Mouse (Mus musculus): ENCODE results near the gene Ccr5. TPM values are rescaled to one million over a fixed set of nuclear protein-coding genes. Genes with fewer than 3 reads are reported as not detected.
"Not testable (repeated sequence)": the region's sequence is repeated elsewhere in the genome, so short reads cannot be mapped to it uniquely, and the experiment has no call there.

Ccr5 gene
- 0.74 and 1.1 TPM in 2 replicates for polyA plus RNA-seq (2015; fragmentation: Nextera tagmentation; extraction: Ambion mirVana)

- no peak for ATAC-seq
- no peak within 1 kb of the TSS for H3K9ac ChIP-seq (ENCODE audit: low read depth, low read length)
- WGBS: 78% methylated on average over 3 of the region's 3 CpGs
Observed at GRCm38 (mm10) chr9:124121387-124122184, at the start of gene Ccr5. TSS of gene Ccr5 (plus strand) at chr9:124121543.

GRCm38 (mm10) chr9:124079803-124080202 lies 41.5 kb upstream of the Ccr5 start:
- no peaks in the 10 kb centered on the region for H3K4me1 ChIP-seq (replicated peaks; ENCODE audit: control insufficient read depth, insufficient read depth, low read length)
- no peaks in the 10 kb centered on the region for H3K36me3 ChIP-seq (ENCODE audit: control insufficient read depth, insufficient read depth)
- no peak overlapping the region for H3K4me2 ChIP-seq (replicated peaks; ENCODE audit: low read depth)
- no peak overlapping the region for H3K27ac ChIP-seq (ENCODE audit: low read depth, low read length)
- 53% methylated on average over 4 of the region's 4 CpGs for WGBS
- H3K4me3 ChIP-seq (ENCODE audit: low read depth, low read length): no peak overlapping the region
- ATAC-seq: no peak
- H3K27me3 ChIP-seq (replicated peaks; ENCODE audit: control insufficient read depth, insufficient read depth, low read length): no peaks in the 10 kb centered on the region
- no peak for TF ChIP-seq CTCF (IDR thresholded peaks at IDR 0.05; ENCODE audit: low read depth)
- no peak overlapping the region for H3K9ac ChIP-seq (ENCODE audit: low read depth, low read length)
- no peaks in the 10 kb centered on the region for H3K9me3 ChIP-seq (ENCODE audit: control insufficient read depth)

More at GRCm38 (mm10) chr9:124121387-124122184, at the start of gene Ccr5:
- TF ChIP-seq CTCF (IDR thresholded peaks at IDR 0.05; ENCODE audit: low read depth): no peak
- H3K27ac ChIP-seq (ENCODE audit: low read depth, low read length): no peak within 1 kb of the TSS
- no peak within 1 kb of the TSS for H3K4me2 ChIP-seq (replicated peaks; ENCODE audit: low read depth)
- H3K27me3 ChIP-seq (replicated peaks; ENCODE audit: control insufficient read depth, insufficient read depth, low read length): peaks cover 4% of the 10 kb centered on the region; the same call in 1 of the 2 replicates
- H3K9me3 ChIP-seq (ENCODE audit: control insufficient read depth): no peaks in the 10 kb centered on the region
- no peaks in the 10 kb centered on the region for H3K36me3 ChIP-seq (ENCODE audit: control insufficient read depth, insufficient read depth)
- H3K4me1 ChIP-seq (replicated peaks; ENCODE audit: control insufficient read depth, insufficient read depth, low read length): no peaks in the 10 kb centered on the region
- no peak within 1 kb of the TSS for H3K4me3 ChIP-seq (ENCODE audit: low read depth, low read length)

- not testable (repeated sequence) for H3K4me2 ChIP-seq (replicated peaks; ENCODE audit: low read depth); H3K27ac ChIP-seq (ENCODE audit: low read depth, low read length); H3K9ac ChIP-seq (ENCODE audit: low read depth, low read length); ATAC-seq; H3K4me1 ChIP-seq (replicated peaks; ENCODE audit: control insufficient read depth, insufficient read depth, low read length); H3K27me3 ChIP-seq (replicated peaks; ENCODE audit: control insufficient read depth, insufficient read depth, low read length); H3K4me3 ChIP-seq (ENCODE audit: low read depth, low read length); H3K36me3 ChIP-seq (ENCODE audit: control insufficient read depth, insufficient read depth); H3K9me3 ChIP-seq (ENCODE audit: control insufficient read depth)
- WGBS: 92% methylated on average over 12 of the region's 13 CpGs
Observed at GRCm38 (mm10) chr9:124080471-124080870, 40.9 kb upstream of the Ccr5 start.

DNA sequence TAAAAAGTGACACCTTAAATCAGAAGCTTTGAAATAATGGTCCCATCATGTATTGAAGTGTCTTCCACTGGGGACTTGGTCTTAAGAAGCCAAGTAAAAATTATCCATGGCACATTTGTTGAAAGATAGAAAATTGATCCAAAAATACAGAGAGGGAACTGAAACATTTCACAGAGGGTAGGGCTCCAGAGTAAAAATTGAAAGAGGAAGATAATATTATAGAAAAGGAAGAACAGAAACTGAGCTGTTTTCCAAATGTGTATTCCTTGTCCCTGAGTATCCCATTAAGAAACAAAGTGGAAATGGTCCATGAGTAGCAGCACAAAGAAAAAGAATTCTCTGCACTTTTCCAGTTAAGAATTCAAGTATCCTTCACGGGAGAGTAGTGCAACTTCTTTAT lies 30.9 kb upstream of the Ccr5 start:
- Histone ChIP-seq H3K4me1 (replicated peaks; ENCODE audit: control insufficient read depth, insufficient read depth, low read length) (no peaks in the 10 kb centered on the region), H3K27ac (ENCODE audit: low read depth, low read length) (no peak overlapping the region), H3K4me3 (ENCODE audit: low read depth, low read length) (no peak overlapping the region), H3K36me3 (ENCODE audit: control insufficient read depth, insufficient read depth) (no peaks in the 10 kb centered on the region), H3K27me3 (replicated peaks; ENCODE audit: control insufficient read depth, insufficient read depth, low read length) (no peaks in the 10 kb centered on the region), H3K9ac (ENCODE audit: low read depth, low read length) (no peak overlapping the region), H3K4me2 (replicated peaks; ENCODE audit: low read depth) (no peak overlapping the region), H3K9me3 (ENCODE audit: control insufficient read depth) (no peaks in the 10 kb centered on the region)
- no peak for ATAC-seq
- no peak for TF ChIP-seq CTCF (IDR thresholded peaks at IDR 0.05; ENCODE audit: low read depth)
- 74% methylated on average over 1 of the region's 1 CpGs for WGBS

DNA sequence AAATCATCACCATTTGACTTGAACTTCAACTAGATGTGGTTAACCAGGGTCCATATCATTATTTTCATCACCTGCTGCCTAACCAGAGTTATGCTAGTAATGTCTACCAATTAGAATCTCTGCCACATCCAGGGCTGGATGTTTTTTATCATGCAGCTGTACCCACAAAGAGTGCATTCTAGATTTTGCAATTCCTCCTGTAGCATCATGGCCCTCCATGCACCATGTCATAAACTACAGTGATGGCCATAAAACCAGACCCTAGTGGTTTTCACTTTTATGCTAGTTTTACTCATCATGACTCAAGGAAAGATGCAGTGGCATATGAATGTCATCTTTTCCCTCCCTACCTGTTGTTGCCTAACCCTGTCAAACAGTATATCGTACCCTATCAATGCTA lies 22.2 kb upstream of the Ccr5 start:
- no peak overlapping the region for H3K27ac ChIP-seq (ENCODE audit: low read depth, low read length)
- peaks cover 6% of the 10 kb centered on the region for H3K27me3 ChIP-seq (replicated peaks; ENCODE audit: control insufficient read depth, insufficient read depth, low read length)
- H3K4me3 ChIP-seq (ENCODE audit: low read depth, low read length): no peak overlapping the region
- H3K9ac ChIP-seq (ENCODE audit: low read depth, low read length): no peak overlapping the region
- H3K4me1 ChIP-seq (replicated peaks; ENCODE audit: control insufficient read depth, insufficient read depth, low read length): no peaks in the 10 kb centered on the region
- 92% methylated on average over 1 of the region's 1 CpGs for WGBS
- no peak overlapping the region for H3K4me2 ChIP-seq (replicated peaks; ENCODE audit: low read depth)
- no peak for TF ChIP-seq CTCF (IDR thresholded peaks at IDR 0.05; ENCODE audit: low read depth)
- no peaks in the 10 kb centered on the region for H3K36me3 ChIP-seq (ENCODE audit: control insufficient read depth, insufficient read depth)
- H3K9me3 ChIP-seq (ENCODE audit: control insufficient read depth): no peaks in the 10 kb centered on the region
- no peak for ATAC-seq

GRCm38 (mm10) chr9:124100357-124100756 lies 21.0 kb upstream of the Ccr5 start:
- no peak overlapping the region for H3K27ac ChIP-seq (ENCODE audit: low read depth, low read length)
- ATAC-seq: no peak
- H3K4me3 ChIP-seq (ENCODE audit: low read depth, low read length): no peak overlapping the region
- no peaks in the 10 kb centered on the region for H3K9me3 ChIP-seq (ENCODE audit: control insufficient read depth)
- H3K4me1 ChIP-seq (replicated peaks; ENCODE audit: control insufficient read depth, insufficient read depth, low read length): no peaks in the 10 kb centered on the region
- no peak overlapping the region for H3K9ac ChIP-seq (ENCODE audit: low read depth, low read length)
- peaks cover 6% of the 10 kb centered on the region for H3K27me3 ChIP-seq (replicated peaks; ENCODE audit: control insufficient read depth, insufficient read depth, low read length)
- 89% methylated on average over 1 of the region's 1 CpGs for whole genome bisulfite sequencing
- no peak overlapping the region for H3K4me2 ChIP-seq (replicated peaks; ENCODE audit: low read depth)
- TF ChIP-seq CTCF (IDR thresholded peaks at IDR 0.05; ENCODE audit: low read depth): no peak
- no peaks in the 10 kb centered on the region for H3K36me3 ChIP-seq (ENCODE audit: control insufficient read depth, insufficient read depth)
